Mouse (Mus musculus): Measurements from ENCODE around the gene Fbxw27. TPM values are rescaled to one million over a fixed set of nuclear protein-coding genes. Genes with fewer than 3 reads are reported as not detected.

Fbxw27 gene
- polyA plus RNA-seq, 1 experiment from 2014 or later, result not detected

Other genes starting within 250 kb of the Fbxw27 start
- not detected in 2 replicates for gene Fbxw15, start 222.4 kb downstream of the Fbxw27 start, polyA plus RNA-seq (2015; fragmentation: Nextera tagmentation; extraction: Ambion mirVana)
- not detected in 2 replicates for gene Fbxw24, start 164.6 kb downstream of the Fbxw27 start, polyA plus RNA-seq (2015; fragmentation: Nextera tagmentation; extraction: Ambion mirVana)
- gene Fbxw25, start 126.0 kb downstream of the Fbxw27 start, polyA plus RNA-seq (2015; fragmentation: Nextera tagmentation; extraction: Ambion mirVana), result not detected in 2 replicates
- gene Fbxw18, start 88.0 kb downstream of the Fbxw27 start, polyA plus RNA-seq (2015; fragmentation: Nextera tagmentation; extraction: Ambion mirVana), result not detected in 2 replicates
- not detected in 2 replicates for gene Fbxw26, start 44.6 kb downstream of the Fbxw27 start, polyA plus RNA-seq (2015; fragmentation: Nextera tagmentation; extraction: Ambion mirVana)
- 0.18 TPM in 1 of 2 replicates, not detected in the other for gene Spink8, start 21.6 kb upstream of the Fbxw27 start, polyA plus RNA-seq (2015; fragmentation: Nextera tagmentation; extraction: Ambion mirVana)
- 58.5 and 61.0 TPM in 2 replicates for gene Nme6, start 42.1 kb upstream of the Fbxw27 start, polyA plus RNA-seq (2015; fragmentation: Nextera tagmentation; extraction: Ambion mirVana)
- 17.3 and 22.6 TPM in 2 replicates for gene Camp, start 58.9 kb upstream of the Fbxw27 start, polyA plus RNA-seq (2015; fragmentation: Nextera tagmentation; extraction: Ambion mirVana)
- gene Cdc25a, start 84.9 kb upstream of the Fbxw27 start, polyA plus RNA-seq (2015; fragmentation: Nextera tagmentation; extraction: Ambion mirVana), result 26.0 and 26.6 TPM in 2 replicates
- 64.3 and 73.2 TPM in 2 replicates for gene Map4, start 140.8 kb upstream of the Fbxw27 start, polyA plus RNA-seq (2015; fragmentation: Nextera tagmentation; extraction: Ambion mirVana)

All from stomach, embryonic 16.5 days (tissue).